Mouse (Mus musculus) kidney, embryonic 16.5 days (tissue): ENCODE measurements around the gene Lag3. TPM values are rescaled to one million over a fixed set of nuclear protein-coding genes. Genes with fewer than 3 reads are reported as not detected.
A peak's percentile ranks its signal among the peaks of the same experiment; 100 is the strongest.

Experiments used
- ATAC-seq: fragments of 200-750 bp; cut with Nextera tagmentation; 2 replicates; pipeline ENCODE4 v1.8.0; 2017; ENCODE audit warnings: moderate TSS enrichment; ENCODE audit not compliant: low FRiP score, low TSS enrichment
- H3K27ac ChIP-seq: fragments of 300-500 bp; sonication (generic); 2 replicates; pipeline ENCODE4 v1.5.1; 2014; ENCODE audit warnings: low read length
- H3K27me3 ChIP-seq: fragments of 300-500 bp; sonication (generic); 2 replicates; pipeline ENCODE4 v1.6.1; 2014; ENCODE audit warnings: low read length, control low read depth, mixed read lengths; ENCODE audit not compliant: insufficient read depth
- H3K36me3 ChIP-seq: fragments of 300-500 bp; sonication (generic); 2 replicates; pipeline ENCODE4 v1.6.1; 2014; ENCODE audit warnings: low read length, control low read depth, mixed read lengths; ENCODE audit not compliant: insufficient read depth
- H3K4me1 ChIP-seq: fragments of 300-500 bp; sonication (generic); 2 replicates; pipeline ENCODE4 v1.6.1; 2014; ENCODE audit warnings: low read length, control low read depth, mixed read lengths; ENCODE audit not compliant: insufficient read depth
- H3K4me2 ChIP-seq: fragments of 300-500 bp; sonication (generic); replicated peaks from 2 replicates; pipeline ENCODE4 v1.6.1; 2014; ENCODE audit warnings: low read depth, low read length
- H3K4me3 ChIP-seq: fragments of 300-500 bp; sonication (generic); 2 replicates; pipeline ENCODE4 v1.5.1; 2014; ENCODE audit warnings: mild to moderate bottlenecking, low read length
- H3K9ac ChIP-seq: fragments of 300-500 bp; sonication (generic); replicated peaks from 2 replicates; pipeline ENCODE4 v1.6.1; 2014; ENCODE audit warnings: low read length
- H3K9me3 ChIP-seq: fragments of 300-500 bp; sonication (generic); 2 replicates; pipeline ENCODE4 v1.6.1; 2016; ENCODE audit warnings: low read length, control low read depth
- WGBS: fragments of 180-500 bp; shearing (Covaris S2); extraction: QIAGEN DNeasy Blood & Tissue Kit; methylation state at CpG from one replicate; pipeline ENCODE4 v1.1.7; 2014; 5-methylcytosine and 5-hydroxymethylcytosine counted together
- polyA plus RNA-seq: library from polyadenylated mRNA; unstranded; fragments of >200 nt; fragmentation: Nextera tagmentation; extraction: Ambion mirVana; gene quantifications from 2 replicates; pipeline ENCODE4 v1.2.1, GENCODE M21; 2015

Gene Lag3
- polyA plus RNA-seq, 1 experiment from 2014 or later, result 1.3 TPM

DNA sequence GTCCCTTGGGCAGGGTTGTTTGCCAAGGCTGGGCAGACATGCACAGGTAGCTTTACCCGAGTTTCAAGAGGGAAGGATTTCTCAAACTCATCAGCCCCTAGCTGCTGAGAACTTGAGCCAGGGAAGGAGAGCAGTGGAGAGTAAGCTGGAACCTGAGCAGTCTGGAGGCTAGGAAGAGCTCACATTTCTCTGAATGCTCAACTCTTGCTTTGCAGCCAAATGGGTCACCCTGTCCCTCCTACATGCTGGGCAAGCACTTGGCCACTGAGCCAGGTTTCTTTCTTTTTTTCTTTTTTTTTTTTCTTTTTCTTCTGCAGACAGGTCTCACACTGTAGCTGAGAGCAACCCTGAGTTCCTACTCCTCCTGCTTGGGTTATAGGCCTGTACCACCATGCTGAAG, 25.2 kb upstream of the Lag3 start:
- ATAC-seq, result no peak
- no peaks in the 10 kb centered on the region for H3K9me3 ChIP-seq
- H3K27ac ChIP-seq, result no peak overlapping the region
- H3K4me2 ChIP-seq, result no peak overlapping the region
- H3K36me3 ChIP-seq, result peaks cover 54% of the 10 kb centered on the region
- no peak overlapping the region for H3K9ac ChIP-seq
- H3K27me3 ChIP-seq, result no peaks in the 10 kb centered on the region
- peaks cover 11% of the 10 kb centered on the region for H3K4me1 ChIP-seq
- H3K4me3 ChIP-seq, result no peak overlapping the region
- 59% methylated on average over 1 of the region's 1 CpGs for WGBS

DNA sequence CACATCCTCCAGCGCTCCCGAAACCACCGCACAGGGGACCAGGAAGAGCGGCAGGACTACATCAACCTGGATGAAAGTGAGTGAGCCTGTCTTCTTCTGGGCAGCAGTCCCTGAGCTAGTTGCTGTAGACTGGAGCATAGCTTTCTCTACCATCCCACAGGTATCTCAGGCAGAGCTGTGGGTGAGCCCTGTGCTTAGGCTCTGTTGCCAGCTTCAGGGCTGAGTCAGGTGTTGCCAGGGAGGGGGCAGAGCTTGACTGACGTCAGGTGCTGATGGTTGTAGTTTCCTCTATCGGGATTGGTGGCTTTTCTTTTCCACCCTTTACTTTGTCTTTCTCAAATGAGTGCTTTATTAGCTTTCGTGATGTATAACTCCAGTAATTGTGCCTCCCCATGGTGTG, 23.2 kb upstream of the Lag3 start:
- WGBS, result 88% methylated on average over 7 of the region's 7 CpGs
- H3K4me3 ChIP-seq, result no peak overlapping the region
- peaks cover 54% of the 10 kb centered on the region for H3K36me3 ChIP-seq
- no peaks in the 10 kb centered on the region for H3K9me3 ChIP-seq
- H3K4me2 ChIP-seq, result no peak overlapping the region
- no peak overlapping the region for H3K9ac ChIP-seq
- H3K27ac ChIP-seq, result no peak overlapping the region
- H3K27me3 ChIP-seq, result no peaks in the 10 kb centered on the region
- no peak for ATAC-seq
- peaks cover 17% of the 10 kb centered on the region for H3K4me1 ChIP-seq

DNA sequence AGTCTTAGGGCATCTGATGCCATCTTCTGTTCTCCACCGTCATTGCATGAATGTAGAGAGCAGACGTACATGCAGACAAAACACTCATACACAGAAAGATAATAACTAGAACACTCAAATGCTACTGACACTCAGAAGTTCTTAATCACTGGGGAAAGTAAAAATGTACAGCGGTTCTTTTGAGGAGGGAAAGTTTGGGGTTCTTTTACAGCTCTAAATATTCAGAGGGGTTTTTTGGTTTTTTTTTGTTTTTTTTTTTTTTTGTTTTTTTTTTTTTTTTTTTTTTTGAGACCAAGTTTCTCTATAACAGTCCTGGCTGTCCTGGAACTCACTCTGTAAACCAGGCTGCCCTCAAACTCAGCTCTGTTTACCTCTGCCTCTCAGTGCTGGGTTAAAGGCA, 21.6 kb upstream of the Lag3 start:
- peak overlapping the region; percentile 85; the same call in 1 of the 2 replicates for H3K4me2 ChIP-seq
- H3K4me1 ChIP-seq, result peaks cover 17% of the 10 kb centered on the region
- ATAC-seq, result no peak
- no peaks in the 10 kb centered on the region for H3K9me3 ChIP-seq
- no peak overlapping the region for H3K9ac ChIP-seq
- no peak overlapping the region for H3K27ac ChIP-seq
- WGBS, result 94% methylated on average over 3 of the region's 3 CpGs
- peak overlapping the region; percentile 95 for H3K4me3 ChIP-seq
- no peaks in the 10 kb centered on the region for H3K27me3 ChIP-seq
- H3K36me3 ChIP-seq, result peaks cover 44% of the 10 kb centered on the region

DNA sequence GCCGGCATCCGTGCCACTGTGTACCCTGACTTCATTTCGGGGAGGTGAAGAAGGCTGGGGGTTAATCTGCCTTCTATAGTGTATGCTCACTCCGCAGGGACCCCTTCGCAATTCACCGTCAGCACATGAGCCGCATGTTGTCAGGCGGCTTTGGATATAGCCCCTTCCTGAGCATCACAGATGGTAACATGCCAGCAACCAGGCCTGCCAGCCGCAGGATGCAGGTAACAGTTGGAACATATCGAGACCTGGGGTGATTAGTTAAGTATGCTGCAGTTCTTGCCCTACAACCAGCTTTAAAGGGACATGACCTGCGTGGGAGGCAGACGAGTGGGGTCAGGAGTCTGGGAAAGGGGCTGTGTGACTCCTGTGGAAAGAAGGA, 20.8 kb upstream of the Lag3 start:
- Histone ChIP-seq H3K36me3 (peaks cover 38% of the 10 kb centered on the region), H3K4me2 (peak overlapping the region; percentile 85), H3K9me3 (no peaks in the 10 kb centered on the region), H3K4me1 (peaks cover 17% of the 10 kb centered on the region), H3K4me3 (peak overlapping the region; percentile 95), H3K9ac (peak overlapping the region; percentile 97), H3K27ac (peak overlapping the region; percentile 97), H3K27me3 (no peaks in the 10 kb centered on the region)
- no peak for ATAC-seq
- 29% methylated on average over 12 of the region's 12 CpGs for WGBS

DNA sequence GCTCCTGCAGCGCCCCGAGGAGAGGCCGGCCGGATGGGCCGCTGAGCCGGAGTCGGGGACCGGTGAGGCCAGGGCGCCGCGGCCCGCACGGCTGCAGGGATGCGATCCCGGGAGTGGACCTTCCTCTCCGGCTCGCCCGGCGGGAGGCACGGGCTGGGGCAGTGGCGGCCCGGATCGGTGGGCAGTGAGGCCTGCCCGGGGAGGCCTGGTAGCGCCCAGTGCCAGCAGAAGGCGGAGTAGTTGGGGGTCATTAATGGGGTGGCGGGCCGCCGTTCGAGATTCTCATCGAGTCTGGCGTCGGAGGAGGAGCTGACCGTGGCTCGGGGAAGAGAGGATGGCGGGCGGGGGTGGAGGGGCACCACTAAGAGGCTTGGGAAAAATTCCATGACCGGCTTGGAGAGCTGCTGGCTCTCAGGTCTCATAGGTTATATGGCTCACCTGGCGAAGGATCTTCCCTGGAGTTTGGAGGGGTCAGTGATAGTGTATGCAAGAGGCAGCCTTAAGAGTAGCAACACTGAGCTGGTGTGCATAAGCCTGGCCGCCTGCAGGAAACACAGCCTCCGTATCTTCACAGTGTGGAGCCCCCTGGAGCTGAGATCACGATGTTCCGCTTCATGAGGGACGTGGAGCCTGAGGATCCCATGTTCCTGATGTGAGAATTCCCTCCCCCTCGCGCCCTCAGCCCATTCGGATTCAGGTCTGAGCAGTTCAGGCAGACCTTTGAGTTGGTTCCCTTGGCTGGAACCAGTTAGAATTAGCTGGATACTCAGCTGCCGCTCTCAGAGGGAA, 20.2 kb upstream of the Lag3 start:
- H3K9ac ChIP-seq, result peak overlapping the region; percentile 97
- H3K4me2 ChIP-seq, result peak overlapping the region; percentile 85
- peaks cover 33% of the 10 kb centered on the region for H3K36me3 ChIP-seq
- under 1% methylated on average over 46 of the region's 48 CpGs for WGBS
- peaks cover 17% of the 10 kb centered on the region for H3K4me1 ChIP-seq
- H3K27me3 ChIP-seq, result no peaks in the 10 kb centered on the region
- peak; percentile 36 for ATAC-seq
- peak overlapping the region; percentile 95 for H3K4me3 ChIP-seq
- H3K27ac ChIP-seq, result peak overlapping the region; percentile 97
- H3K9me3 ChIP-seq, result no peaks in the 10 kb centered on the region

DNA sequence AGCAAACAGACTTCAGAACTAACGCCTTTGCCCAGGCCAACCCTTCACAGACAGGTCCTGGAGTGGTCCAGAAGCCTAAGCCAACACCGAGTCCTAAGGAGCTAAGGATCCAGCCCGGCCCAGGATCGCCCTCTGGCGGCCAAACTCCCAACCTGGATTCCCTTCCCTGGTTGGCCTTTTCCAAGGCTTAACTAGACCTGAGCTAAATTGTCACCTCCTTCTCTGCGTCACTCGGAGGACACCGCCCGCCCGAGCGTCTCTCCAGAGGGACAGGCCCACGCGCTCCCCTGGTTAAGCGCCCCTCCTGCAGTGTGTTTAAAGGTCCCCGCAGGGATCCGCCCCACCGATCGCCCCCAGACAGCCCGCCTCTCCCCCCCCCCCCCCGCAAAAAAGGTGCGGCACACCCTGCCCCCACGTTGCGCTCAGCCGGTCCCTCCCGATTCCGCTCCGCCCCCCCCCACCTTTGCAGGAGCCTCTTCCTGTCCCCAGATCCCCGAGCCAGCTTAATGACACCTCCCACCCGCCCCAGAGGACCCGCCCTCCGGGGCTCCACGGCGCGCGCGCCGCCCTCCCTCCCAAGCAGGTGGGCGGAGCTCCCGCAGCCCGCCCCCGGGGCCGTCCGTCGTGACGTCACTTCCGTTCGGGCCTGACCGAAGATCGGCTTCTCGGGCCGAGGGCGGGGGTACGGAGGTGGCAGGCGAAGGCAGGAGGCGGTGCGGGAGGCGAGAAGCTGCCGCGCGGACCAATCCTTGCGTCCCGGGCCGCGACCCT, 19.4 kb upstream of the Lag3 start, which contains the start of gene Mlf2:
Mlf2 (plus strand) TSS at position 633 of the 771 bp plus-strand sequence.
- under 1% methylated on average over 38 of the region's 64 CpGs for WGBS

DNA sequence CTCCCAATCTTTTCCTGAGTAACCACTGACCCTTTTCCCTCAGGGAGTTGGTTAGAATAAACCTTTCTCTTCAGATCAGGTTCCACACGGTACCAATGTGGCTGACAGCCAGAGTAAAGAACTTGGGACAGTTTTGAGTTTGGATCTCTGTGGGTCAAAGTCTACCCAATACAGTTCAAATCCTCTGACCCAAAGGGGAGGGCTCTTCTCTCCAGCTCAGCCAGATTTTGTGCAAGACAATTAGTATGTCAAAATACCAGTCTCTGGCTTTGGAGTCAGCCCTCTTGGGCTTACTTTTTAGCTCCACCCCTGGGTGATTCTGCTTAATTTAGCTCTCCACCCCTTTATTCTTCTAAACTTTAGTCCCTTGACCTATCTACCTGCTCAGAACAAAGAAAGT, 18.7 kb upstream of the Lag3 start:
- Histone ChIP-seq H3K4me1 (peaks cover 27% of the 10 kb centered on the region), H3K9me3 (no peaks in the 10 kb centered on the region), H3K27ac (peak overlapping the region; percentile 90), H3K27me3 (no peaks in the 10 kb centered on the region), H3K4me2 (peak overlapping the region; percentile 85), H3K4me3 (peak overlapping the region; percentile 95), H3K9ac (peak overlapping the region; percentile 29), H3K36me3 (peaks cover 19% of the 10 kb centered on the region)
- ATAC-seq, result no peak
- 14% methylated on average over 1 of the region's 1 CpGs for WGBS

More for the DNA sequence above, 19.4 kb upstream of the Lag3 start, which contains the start of gene Mlf2:
- ATAC-seq, result peak; percentile 96
- peaks cover 20% of the 10 kb centered on the region for H3K4me1 ChIP-seq
- H3K9me3 ChIP-seq, result no peaks in the 10 kb centered on the region
- peak within 1 kb of the TSS; percentile 97 for H3K9ac ChIP-seq
- H3K4me2 ChIP-seq, result peak within 1 kb of the TSS; percentile 85
- H3K27me3 ChIP-seq, result no peaks in the 10 kb centered on the region
- H3K36me3 ChIP-seq, result peaks cover 26% of the 10 kb centered on the region
- H3K27ac ChIP-seq, result peak within 1 kb of the TSS; percentile 97
- peak within 1 kb of the TSS; percentile 95 for H3K4me3 ChIP-seq

DNA sequence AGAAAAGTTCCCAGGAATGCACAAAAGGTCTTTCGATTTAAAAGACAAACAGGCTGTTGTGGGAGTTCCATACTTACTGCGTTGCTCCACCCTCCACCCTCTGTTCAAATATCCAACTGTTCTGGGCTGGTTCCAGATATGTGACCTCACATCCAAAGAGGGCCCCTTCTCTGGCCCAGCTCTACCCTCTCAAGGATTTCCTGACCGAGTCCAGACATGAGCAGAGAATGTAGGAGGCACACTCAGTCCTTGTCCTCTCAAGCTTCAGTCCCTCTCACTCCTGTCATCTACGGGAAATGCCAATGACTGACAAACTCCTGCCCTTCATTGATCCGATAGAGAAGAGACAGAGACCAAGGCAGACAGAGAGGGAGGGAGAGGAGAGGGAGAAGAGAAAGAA, 14.4 kb upstream of the Lag3 start:
- no peaks in the 10 kb centered on the region for H3K27me3 ChIP-seq
- no peaks in the 10 kb centered on the region for H3K36me3 ChIP-seq
- H3K4me1 ChIP-seq, result peaks cover 31% of the 10 kb centered on the region
- H3K27ac ChIP-seq, result peak overlapping the region; percentile 81
- no peak for ATAC-seq
- peak overlapping the region; percentile 35 for H3K4me2 ChIP-seq
- no peaks in the 10 kb centered on the region for H3K9me3 ChIP-seq
- 31% methylated on average over 5 of the region's 5 CpGs for WGBS
- peak overlapping the region; percentile 33; the same call in 1 of the 2 replicates for H3K9ac ChIP-seq
- H3K4me3 ChIP-seq, result peak overlapping the region; percentile 12

DNA sequence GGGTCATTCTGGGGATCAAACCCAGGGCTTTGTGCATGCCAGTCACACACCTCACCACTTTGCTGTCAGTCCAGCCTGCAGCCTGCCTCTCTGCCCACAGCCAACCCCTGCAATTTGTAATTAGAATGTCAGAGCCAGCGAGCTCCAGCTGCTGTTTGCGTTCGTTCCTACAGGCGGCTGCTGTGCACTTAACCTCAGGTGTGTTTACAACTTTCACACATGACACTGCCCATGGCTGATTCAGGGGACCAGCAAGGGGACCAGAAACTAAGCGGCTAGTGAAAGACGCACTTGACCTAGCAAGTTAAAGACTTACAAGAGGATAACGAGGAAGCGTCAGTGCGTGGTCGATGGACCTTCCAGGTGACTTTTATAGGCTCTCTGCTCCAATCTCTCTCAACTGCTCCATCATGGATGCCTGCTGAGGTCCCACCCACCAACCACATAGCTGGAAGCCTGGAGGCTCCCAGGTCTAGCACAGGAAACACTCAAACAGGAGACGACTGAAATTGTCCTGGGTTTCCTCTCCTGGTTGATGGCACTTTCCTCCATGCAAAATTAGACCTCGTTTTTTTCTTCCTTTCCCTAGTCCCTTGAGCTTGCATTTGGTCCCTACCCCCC, 13.8 kb upstream of the Lag3 start:
- Histone ChIP-seq H3K27ac (peak overlapping the region; percentile 81), H3K4me2 (peak overlapping the region; percentile 35), H3K27me3 (no peaks in the 10 kb centered on the region), H3K9ac (peak overlapping the region; percentile 33; the same call in 1 of the 2 replicates), H3K9me3 (no peaks in the 10 kb centered on the region), H3K36me3 (no peaks in the 10 kb centered on the region), H3K4me3 (peak overlapping the region; percentile 12), H3K4me1 (peaks cover 35% of the 10 kb centered on the region)
- 15% methylated on average over 12 of the region's 12 CpGs for WGBS
- no peak for ATAC-seq
